Mouse (Mus musculus): Measurements from ENCODE around the gene Nid2. TPM values are rescaled to one million over a fixed set of nuclear protein-coding genes. Genes with fewer than 3 reads are reported as not detected.

Nid2 gene
- 10 to 100 TPM; 12.2 to 21.4 (median 17.3) TPM for total RNA-seq (2022)

DNA sequence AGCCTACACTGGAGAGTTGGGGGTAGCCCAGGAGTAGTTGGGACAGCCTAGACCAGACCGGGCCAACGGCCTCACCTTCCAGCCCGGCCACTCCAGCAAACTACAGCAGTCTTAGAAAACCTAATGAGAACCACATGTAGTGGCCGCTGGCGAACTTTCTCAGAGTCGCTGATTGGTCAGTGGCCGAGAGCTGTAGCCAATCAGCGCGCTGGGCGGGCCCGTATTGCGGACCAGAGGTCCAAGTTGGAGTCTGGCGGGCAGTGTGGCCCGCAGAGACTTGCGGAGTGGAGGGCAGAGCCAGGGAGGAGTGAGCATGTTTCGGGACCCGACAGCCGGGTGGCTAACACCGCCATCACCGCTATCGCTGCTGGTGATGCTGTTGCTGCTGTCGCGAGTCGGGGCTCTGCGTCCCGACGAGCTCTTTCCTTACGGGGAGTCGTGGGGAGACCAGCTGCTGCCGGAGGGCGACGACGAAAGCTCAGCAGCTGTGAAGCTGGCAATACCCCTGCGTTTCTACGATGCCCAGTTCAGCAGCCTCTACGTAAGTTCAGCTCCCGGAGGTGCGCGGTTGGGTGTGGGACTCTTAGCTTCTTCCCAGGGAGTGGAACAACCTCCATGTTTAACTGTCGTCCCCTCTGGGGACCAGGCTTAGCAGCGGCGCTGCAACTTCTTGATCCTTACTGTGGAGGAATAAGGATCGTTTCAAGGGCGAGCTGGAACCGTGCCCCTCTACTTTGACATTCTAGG lies at the start of gene Nid2:
Gene Nid2, plus strand, starts transcription at position 241 of the 747 bp plus-strand sequence.
- DNase-seq = peak; percentile 78

DNA sequence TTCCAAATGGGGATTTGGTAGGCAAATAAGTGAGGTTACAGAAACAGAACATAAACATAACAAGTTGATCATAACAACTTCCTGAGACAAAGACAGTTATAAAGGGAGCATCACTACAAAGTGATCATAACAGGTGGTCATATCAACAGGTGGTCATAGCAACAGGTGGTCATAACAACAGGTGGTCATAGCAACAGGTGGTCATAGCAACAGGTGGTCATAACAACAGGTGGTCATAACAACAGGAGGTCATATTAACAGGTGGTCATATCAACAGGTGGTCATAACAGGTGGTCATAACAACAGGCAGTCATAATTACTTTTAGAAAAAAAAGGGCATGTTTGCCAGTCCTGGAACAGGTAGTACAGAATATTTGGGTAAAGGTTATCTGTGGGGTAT lies 49.5 kb upstream of the Nid2 start:
- DNase-seq = no peak

- DNase-seq = peak; percentile 57
These were observed 45.4 kb upstream of the Nid2 start for GRCm38 (mm10) chr14:19705649-19706048.

DNA sequence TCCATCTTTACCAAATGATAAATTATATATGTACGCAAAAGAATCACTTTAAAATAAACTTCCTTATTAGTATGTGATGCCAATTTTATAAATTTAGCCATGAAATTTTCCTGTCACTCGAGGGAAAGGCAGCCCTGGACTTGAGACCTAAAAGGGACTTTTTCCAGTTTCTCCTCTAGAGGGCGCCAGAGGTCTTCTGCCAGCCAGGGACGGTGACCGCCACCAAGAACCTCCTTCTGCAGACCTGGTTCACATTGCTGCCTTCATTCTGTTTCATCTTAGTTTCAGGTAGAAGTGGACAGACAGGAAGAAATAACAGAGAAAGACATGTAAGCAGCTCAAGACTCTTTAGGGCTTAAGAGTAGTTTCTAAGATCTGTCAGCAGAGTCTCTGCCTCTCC lies 44.6 kb upstream of the Nid2 start:
- DNase-seq = peak; percentile 33

DNA sequence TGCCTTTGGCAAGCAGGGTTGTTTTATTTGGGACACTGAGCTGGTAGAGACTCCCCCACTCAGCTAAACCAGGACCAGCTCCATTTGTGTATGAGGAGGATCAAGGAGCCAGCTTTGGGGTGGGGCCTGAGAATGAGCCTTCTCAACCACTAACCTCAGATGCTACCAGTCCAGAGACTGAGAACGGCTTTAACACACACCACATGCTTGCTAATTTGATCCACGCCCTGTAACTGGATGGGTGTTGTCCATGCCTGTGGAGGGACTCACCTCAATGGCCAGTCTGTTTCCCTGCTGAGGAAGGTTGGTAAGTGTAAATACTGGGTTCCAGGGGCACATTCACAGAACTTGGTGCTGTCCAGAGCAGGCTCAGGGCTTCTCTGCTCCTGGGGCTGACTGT lies 44.1 kb upstream of the Nid2 start:
- no peak for DNase-seq

- DNase-seq = no peak
These were observed 43.2 kb upstream of the Nid2 start for GRCm38 (mm10) chr14:19707721-19708507.

DNA sequence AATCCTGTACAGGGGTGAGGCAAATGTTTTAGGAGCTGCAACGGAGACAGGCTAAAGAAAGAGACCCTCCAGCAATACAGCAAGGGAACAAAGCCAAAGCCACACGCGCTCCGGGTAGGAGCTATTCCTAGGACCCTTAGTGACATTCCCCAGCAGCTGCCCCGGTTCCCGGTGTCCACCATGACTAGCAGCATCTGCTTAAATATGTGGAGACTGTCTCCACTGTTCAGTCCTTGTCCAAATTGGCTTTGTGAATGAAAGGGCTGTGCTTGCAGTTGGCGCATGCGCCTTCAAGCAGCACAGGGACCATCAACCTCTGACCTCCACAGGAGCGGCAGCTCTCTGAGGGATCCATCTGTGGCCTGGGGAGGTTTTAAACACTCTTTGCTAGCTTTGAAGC lies 41.9 kb upstream of the Nid2 start:
- DNase-seq = no peak

GRCm38 (mm10) chr14:19711771-19712170 lies 39.3 kb upstream of the Nid2 start:
- no peak for DNase-seq

- DNase-seq = no peak
These were observed 38.0 kb upstream of the Nid2 start for GRCm38 (mm10) chr14:19713067-19713466.

- DNase-seq = no peak
These were observed 32.0 kb upstream of the Nid2 start for GRCm38 (mm10) chr14:19719077-19719476.

GRCm38 (mm10) chr14:19720044-19720611 lies 30.9 kb upstream of the Nid2 start:
- DNase-seq = no peak

DNA sequence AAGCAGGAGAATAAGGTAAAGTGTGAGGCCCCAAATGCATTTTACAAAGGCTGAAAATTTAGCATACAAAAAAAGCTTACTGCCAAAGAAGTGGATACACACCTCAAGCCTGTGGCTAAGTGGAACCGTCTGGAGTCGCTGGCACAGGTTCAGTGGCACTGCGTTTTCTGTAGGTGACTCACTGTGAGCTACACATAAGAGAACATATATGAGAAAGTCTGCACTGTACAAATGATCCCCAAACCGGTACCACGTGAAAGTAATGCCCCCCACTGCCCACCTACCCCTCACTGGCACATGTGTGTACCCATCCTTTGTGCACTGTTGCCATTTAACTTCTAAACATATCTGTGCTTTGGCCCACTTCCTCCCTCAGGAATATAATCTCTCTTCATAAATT lies 22.8 kb upstream of the Nid2 start:
- DNase-seq = no peak

GRCm38 (mm10) chr14:19728737-19729136 lies 22.3 kb upstream of the Nid2 start:
- DNase-seq = peak; percentile 60

DNA sequence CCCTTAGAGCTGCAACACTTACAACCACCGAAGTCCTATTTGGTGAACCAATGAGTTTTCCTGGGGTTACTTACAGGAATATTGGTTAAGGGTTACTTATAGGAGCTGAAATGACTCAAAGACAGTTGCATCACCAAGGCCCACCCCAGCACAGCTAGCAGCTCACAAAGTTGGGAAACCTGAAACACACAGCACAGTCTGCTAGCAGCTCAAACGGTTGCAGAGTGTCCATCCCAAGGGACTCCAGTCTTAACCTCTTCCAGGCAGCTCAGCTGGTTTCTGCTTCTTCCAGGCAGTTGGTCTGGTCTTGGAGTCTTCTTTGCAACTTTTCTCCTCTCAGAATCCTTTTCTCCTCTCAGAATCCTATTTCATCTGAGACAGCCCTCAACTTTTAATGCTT lies 19.0 kb upstream of the Nid2 start:
- DNase-seq = no peak

DNA sequence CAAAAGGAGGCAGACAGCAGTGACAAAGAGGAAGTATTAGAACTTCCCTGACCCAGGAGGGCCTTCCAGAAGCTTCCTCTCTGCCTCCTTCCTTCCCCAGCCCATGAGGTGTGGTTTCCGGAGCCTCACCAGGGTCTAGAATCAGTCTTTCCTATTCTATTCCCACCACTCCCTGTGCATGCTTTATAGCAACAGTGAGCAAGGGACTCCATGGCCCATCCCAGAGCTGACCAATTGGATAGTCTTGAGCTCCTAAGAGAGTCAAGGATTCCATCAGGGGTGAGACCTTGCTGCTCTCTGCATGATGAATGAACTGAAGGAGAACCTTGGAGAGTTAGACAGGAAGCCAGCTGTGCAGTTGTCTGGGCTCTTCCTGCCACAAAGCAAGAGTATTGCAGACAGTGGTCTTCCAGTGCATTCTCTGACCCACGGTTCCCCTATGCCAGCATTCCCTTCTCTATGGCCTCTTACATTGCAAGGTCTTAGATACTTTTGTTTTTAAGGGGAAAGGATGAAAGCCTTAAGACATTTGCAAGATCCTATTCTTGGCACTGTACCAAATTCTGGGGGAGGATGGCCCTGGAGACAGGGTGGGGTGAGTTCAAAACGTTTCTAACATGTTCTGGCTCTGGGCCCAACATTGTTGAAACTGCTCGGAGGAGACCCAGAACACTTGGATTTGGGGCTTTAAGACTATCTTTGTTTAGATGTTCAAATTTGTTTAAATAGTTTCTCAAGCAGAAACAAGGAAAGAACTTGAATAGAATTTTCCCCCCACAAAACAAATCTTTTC lies 17.4 kb upstream of the Nid2 start:
- DNase-seq = peak; percentile 24

DNA sequence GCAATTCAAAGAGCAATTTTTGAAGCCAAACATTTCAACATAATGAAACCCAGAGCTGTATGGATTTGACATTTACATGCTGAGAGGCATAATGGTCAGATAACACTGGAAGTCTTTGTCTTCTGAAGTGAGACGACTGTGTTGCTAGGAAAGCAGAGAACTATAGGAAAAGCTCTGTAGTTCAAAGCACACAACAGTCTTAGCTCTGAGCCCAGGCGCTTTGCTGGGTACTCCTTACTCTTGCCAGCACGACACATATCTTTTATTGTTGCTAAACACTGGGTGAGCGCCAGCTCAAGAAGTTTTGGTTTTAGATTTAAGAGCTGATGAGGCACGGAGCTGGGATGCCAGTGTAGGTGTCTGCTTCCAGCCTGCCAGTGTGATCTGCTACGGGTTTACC lies 15.8 kb upstream of the Nid2 start:
- DNase-seq = no peak

GRCm38 (mm10) chr14:19737568-19737967 lies 13.5 kb upstream of the Nid2 start:
- DNase-seq = no peak

- no peak for DNase-seq
These were observed 12.8 kb upstream of the Nid2 start for GRCm38 (mm10) chr14:19738094-19738843.

DNA sequence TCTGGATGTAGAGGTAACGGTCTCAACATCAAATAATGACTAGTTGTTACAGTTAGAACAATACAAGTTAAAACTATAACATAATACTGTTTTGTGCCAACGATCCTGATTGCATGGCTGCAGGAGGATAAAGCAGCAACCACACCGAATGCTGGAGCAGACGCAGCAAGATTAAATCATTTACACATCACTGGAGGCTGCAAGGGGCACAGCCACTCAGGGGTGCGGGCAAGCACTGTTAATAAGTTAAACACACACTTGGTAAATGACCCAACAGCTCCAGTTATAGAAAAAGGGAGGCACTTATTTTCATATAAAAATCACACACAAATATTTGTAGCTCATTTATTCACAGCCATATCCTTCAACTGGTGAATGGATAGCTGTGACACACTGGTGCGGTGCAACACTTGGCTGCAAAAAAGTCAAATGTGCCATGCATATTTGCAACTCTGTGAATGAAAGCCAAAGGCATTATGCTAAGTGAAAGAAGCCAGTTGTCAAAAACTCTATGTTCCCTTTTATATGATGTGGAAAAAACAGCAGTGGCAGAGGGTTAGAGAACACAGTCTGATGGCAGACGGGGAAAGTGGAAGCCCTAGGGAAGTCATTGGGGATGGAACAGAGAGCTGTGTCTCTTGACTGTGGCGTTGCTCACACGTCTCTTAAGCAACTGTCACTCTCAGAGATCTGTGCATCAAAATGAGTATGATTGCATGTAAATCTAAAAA lies 11.5 kb upstream of the Nid2 start:
- no peak for DNase-seq

GRCm38 (mm10) chr14:19740147-19740738 lies 10.8 kb upstream of the Nid2 start:
- DNase-seq = no peak

DNA sequence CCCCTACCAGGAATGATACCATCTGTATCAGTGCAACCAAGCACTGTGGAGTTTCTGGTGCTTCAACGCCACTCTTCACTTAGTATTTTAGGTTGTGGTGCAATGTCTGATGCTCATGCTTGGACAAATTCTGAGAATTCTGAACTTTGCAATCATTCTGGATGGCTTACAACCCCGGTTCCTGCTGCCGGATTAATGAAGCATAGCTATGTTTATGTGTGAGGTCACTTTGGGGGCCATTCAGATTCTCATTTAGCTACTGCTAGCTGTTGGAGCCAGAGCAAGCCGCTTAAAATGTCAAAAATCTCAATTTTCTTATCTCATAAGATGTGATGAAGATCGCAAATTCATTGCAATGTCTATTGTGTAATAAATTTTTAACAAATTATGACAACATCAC lies 6.2 kb upstream of the Nid2 start:
- no peak for DNase-seq

All from adrenal gland, adult 8-10 months (tissue).